Mouse (Mus musculus): ENCODE results near the gene Olfr1342. TPM values are rescaled to one million over a fixed set of nuclear protein-coding genes. Genes with fewer than 3 reads are reported as not detected.

Gene Olfr1342
- total RNA-seq (2022), result not detected

DNA sequence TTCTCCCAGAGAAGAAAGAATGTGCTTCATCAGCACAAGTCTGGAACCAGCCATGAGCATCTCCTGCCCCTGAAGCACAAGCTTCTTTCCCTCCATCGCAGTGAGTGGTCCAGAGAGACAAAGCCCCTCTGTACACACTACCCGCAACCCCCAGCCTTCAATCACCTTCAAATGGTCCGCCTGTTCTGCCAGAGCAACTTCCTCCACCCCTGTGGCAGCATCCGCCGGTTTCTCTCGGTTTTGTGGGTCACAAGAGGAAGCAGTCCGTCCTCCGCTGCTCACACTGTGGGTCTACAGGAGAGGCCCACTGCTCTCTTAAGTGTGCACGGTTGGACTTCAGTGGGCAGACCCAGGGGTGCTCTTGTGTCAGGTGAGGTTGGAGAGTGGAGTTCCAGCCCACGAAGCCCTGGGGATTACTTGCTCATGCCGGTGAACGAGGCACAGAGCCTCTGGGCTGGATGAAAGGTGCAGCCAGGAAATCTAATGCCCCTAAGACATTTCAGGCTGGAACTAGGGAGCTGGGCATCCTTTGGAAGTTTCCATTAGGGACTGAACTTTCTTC is at the start of gene Olfr1342:
TSS of gene Olfr1342 (minus strand) at position 345 of the 562 bp plus-strand sequence.
- DNase-seq, result no peak

DNA sequence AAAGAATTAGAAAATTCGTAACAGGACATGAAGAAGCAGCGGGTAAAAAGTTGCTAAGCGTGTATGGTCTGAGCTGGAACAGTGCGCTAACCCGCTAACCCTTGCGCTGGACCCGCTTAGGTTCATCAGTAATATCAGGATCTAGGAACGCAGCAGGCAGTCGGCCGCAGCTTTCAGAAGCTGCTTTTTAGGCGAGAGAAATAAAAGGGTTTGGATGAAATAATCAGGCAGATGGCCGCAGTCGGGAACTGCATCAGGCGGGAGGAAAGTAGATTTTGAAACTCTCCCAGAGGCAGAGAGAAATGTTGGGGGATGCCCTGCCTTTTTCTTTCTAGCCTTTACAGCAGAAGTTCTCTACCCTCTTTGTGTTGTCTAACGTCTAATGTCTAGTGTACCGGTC is 49.3 kb upstream of the Olfr1342 start:
- no peak for DNase-seq

DNA sequence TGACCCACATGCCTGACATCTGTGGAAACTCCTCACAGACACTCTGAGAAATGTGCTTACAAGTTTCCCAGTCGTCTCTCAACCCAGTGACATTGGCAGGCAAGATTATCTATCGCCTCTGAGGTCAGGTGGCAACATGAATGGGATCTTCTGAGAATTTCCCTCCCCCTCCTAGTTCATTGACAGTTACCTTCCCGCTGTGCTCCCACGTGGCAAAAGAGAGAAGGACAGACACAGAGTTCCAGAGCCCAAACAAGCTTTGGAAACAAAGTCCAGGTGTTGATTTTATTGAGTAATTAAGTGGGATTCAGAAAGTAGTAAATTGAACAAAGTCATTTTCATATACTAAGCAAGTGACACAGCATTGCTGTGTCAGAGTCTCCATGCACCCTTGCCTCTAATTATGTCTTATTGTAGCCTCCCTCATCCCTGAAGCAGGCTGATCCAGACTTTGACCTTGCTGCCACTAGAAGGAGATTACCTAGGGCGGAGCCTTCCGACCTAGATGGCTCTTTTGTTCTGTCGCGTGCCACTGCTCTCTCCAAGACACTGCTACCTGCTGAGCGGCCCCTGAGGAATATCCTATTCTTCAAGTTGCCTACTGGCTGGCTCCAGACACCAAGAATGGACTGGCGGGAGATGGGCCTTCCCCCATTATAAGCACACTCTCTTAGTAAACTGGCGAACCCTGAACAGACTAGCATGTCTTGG is 48.6 kb upstream of the Olfr1342 start:
- DNase-seq, result no peak

DNA sequence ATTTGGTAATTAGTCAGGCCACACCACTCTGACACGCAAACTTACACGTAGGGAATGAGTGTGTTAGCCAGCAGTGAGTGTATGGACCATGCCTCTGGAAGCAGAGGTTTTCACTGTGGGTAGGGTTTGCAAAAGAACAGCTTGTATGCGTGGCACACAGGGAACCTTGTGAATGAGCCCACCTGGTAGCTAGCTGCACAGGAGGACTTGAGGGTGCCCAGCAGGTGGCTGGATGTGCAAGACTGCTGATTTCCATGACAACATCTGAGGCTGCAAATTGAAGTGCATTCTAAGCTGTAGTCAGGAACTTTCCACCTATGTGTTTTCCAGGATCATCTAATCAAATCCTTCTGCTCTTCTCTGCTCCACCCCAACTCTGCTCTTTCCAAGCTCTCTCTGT is 47.0 kb upstream of the Olfr1342 start:
- no peak for DNase-seq

DNA sequence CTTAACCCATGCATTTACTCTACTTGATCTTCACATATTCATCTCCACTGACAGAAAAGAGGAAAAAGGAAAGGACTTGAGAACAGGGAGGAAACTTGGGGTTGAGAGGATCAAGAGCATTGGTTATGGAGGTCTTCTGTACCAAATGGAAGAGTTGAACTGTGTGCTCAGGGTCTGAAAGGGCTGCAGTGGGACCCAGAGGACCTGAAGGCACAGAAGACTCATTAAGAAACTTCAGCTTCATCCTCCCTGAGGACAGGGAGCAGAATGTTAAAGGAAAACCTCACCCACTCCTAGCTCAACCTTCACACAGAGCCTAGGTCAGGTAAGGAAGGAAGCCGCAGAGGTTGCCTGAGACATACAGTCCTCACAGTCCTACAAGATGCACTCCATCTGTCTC is 39.3 kb upstream of the Olfr1342 start, which contains the start of gene Olfr1339:
TSS of gene Olfr1339 (plus strand) at position 301 of the 400 bp plus-strand sequence.
- DNase-seq, result no peak

DNA sequence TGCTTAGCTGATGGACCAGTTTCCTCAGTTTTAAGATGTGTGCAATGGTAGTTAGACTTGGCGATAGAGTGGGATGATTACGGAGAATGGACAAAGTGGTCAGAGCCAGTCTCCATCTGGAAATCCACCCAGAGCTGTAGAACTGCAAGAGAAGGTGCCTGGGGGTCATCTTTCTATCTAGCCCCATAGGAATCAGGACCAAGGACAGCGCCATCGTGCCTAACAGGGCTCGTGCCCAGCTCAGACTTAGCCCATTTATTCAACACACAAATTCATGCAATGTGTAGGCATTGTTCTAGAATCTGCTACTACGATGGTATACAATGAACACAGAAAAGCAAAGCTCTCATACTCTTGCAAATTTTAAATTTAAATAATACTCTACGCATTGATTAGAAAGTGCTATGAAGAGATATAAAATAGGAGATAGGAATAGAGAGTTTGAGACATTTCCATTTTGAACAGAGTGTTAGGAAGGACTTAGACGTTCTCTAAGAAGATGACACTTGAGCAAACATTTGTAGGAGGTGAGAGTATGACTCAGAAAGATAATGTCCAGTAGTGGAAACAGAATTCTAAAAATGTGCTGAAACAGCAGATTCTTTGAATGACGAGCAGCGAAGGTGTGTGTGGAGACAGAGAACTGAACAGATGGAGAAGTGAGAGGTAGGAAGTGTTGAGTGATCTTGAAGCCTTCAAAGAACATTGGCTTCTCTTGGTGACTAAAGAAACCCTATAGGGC is 29.4 kb upstream of the Olfr1342 start:
- no peak for DNase-seq

DNA sequence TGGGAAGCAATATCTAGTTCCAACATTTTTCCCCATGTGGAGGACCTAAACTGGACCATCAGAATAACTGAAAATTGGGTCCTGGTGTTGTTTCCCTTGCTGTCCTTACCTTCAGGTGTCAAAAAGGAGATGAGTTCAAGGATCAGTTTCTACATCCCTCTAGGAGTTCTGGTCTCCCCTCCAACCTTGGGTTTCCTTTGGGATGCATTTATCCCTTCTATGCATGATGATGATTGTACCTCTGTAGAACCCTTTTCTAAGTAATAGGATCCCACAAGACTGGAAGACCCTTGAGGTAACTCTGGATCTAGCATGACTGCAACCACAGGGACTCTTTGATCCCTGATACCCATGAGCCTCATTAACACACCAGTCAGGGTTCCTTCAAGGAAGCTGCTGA is 27.3 kb upstream of the Olfr1342 start, which contains the start of gene Olfr1340:
TSS of gene Olfr1340 (plus strand) at position 301 of the 400 bp plus-strand sequence.
- no peak for DNase-seq

DNA sequence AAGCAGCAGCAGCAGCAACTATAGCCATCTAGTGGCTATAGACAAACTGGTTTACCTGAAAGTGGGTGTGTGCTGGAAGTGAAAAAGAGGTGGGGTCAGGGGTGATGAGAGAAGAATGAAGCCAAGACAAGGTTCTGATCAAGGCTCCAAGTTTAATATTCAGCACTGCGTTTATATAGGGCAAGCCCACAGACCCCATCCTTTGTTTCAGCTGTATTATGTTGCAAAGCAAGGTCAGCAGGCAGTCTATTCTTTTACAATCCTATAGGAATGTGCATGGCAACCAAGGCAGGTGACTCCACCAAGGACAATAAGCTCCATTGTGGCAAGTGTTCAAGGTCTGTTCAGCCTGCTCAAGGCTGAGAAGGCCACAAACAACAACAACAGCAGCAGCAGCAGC is 19.1 kb upstream of the Olfr1342 start:
- DNase-seq, result no peak

DNA sequence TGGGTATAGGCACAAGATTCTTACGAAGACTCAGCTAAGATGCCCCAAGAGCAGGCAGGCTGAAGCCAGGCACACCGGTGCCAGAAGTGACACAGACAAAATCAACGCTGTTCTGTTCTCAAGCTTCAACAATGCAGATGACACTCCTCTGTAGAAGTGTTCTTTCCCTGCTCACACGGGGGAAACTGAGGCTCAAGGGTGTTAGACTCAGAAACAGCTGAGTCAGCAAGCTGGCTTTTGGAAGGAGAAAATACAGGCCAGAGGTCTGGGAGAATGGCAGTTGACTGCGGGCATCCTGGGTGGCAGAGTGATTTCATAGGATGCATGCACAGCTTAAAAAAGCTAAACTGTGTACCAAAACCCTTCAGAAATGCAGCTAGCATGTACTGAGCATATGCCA is 15.5 kb upstream of the Olfr1342 start:
- no peak for DNase-seq

DNA sequence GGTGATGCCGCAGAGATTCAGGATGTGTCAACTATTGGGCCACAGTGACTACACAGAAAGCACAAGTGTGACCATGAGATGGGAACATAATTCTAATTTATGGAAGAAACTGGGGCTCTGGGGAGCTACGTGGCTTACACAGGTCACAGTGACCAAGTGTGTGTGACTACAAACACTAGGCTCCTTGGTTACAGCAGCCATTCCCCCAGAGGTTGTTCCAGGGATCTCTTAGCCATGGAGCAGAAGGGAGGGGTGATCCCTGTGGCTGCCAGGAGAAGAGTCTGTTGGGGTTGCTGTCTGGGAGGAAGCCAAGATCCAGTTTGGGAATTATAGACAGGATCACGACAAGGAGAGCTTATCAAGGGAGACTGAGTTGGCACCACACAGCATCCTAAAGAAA is 10.7 kb upstream of the Olfr1342 start, which contains the start of gene Olfr1341:
TSS of gene Olfr1341 (plus strand) at position 301 of the 400 bp plus-strand sequence.
- no peak for DNase-seq

DNA sequence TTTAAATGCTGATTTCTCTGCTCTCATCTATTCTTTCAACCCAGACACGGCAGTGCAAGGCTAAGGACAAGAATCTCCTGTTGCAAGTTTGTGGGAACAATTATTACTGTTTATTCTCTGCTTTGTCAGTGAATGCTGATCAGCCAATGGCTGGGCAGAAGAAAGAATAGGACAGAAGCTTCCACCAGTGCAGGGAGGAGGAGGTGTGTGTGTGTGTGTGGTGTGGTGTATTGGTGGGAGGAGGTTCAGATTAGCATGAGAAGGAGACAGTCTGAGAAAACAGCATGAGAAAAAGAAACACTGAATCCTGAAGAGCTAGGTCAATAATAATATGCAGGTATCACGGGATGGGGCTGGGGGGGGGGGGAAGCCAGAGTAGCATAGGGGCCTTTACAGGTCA is 1.3 kb upstream of the Olfr1342 start:
- DNase-seq, result no peak

DNA sequence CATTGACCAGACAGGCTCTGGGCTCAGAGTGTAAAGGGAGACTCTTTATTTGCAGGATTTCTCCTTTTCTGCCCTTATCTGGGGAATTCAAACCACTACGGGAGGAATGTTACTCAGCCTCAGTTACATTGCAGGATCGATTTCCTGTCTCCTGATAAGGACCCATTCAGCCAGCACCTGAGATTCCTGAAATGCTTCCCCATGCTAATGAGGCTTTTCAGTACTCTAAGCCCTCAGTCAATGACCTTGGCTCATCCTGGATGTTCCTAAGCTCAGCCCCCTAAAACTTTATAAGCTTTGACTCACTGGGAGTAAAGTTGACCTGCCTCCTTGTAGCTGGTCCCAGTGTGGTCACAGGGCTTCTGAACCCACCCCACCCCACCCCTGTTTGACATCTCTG is 5.5 kb downstream of the Olfr1342 start:
- DNase-seq, result no peak

DNA sequence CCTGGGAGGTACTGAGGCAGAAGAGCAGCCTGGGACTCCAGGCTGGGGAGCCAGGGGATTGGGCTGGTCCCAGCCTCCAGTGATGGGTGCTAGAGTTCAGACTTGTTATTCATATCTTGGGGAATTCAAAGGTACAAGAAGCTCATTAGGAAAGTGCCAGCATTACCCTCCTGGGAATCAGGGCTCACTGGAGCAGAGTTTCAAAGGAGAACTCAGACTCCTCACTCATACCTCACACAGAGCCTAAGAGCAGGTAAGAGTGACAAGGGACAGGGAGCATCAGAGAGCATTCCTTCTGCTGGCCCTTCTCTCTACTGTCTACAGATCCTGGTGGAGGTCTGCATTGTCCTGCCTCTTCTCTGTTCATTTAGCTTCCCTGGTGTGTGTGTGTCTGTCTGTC is 33.9 kb downstream of the Olfr1342 start, which contains the start of gene Olfr62:
TSS of gene Olfr62 (plus strand) at position 301 of the 400 bp plus-strand sequence.
- no peak for DNase-seq

DNA sequence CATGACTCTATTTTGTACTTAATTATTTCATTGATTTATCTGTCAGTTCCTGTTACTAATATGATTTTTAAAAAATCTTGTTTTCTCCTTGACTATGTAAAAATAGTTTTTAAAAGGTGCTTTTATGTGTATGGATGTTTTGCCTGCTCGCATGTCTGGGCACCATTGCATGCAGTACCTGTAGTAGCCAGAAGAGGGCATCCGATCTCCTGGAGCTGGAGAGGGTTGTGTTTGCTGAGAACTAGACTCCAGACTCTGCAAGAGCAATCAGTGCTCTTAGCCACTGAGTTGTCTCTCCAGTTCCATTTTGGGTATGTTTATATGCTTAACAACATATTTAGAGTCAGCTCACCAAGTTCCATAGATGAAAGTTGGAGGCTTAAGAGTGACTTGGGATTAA is 47.3 kb downstream of the Olfr1342 start:
- no peak for DNase-seq

DNA sequence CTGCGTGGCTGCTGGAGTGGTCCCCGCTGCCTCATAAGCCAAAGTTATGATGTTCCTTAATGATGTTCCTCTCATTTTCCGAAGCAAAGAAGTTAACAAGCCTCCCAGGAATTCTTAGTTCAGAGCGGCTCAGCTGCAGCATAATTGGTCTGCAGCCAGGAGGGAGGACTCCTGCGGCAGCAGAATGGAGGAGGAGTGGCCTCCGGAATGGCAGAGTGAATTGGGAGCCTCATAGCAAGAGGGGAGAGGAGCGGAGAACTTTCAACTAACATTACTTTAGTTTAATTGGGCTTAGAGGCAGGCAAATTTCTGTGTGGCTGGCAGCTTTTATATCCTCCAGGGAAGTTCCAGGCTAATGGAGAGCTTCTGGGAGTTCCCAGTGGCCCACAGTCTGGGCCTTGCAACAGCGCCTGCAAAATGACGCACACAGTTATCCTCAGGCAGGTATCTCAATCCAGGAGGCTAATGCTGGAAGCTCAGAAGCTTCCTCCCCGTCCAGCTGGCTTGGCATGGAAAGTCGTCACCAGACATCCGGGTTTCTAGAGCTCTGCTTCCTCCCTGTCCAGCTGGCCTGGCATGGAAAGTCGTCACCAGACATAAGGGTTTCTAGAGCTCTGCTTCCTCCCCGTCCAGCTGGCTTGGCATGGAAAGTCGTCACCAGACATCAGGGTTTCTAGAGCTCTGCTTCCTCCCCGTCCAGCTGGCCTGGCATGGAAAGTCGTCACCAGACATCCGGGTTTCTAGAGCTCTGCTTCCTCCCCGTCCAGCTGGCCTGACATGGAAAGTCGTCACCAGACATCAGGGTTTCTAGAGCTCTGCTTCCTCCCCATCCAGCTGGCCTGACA is 50.0 kb downstream of the Olfr1342 start:
- DNase-seq, result no peak

Other genes with a start within 250 kb of the Olfr1342 start
- gene Mpl, start 235.2 kb downstream of the Olfr1342 start, total RNA-seq (2022), result under 1 TPM in 1 of 4 experiments, not detected in 3; 0.15 TPM
- gene Tie1, start 202.7 kb downstream of the Olfr1342 start, total RNA-seq (2022), result 10 to 100 TPM; 30.0 to 53.6 (median 45.1) TPM
- gene 2610528J11Rik, start 165.8 kb downstream of the Olfr1342 start, total RNA-seq (2022), result not detected
- gene Tmem125, start 148.7 kb downstream of the Olfr1342 start, total RNA-seq (2022), result not detected
- gene Cfap57, start 72.0 kb downstream of the Olfr1342 start, total RNA-seq (2022), result under 1 TPM in 2 of 4 experiments, not detected in 2; 0.06 to 0.22 TPM
- gene Ebna1bp2, start 72.0 kb downstream of the Olfr1342 start, total RNA-seq (2022), result 10 to 100 TPM; 69.8 to 83.0 (median 76.6) TPM
- not detected for gene Olfr62, start 33.8 kb downstream of the Olfr1342 start, total RNA-seq (2022)
- gene Olfr1341, start 10.8 kb upstream of the Olfr1342 start, total RNA-seq (2022), result not detected
- not detected for gene Olfr1340, start 27.4 kb upstream of the Olfr1342 start, total RNA-seq (2022)
- gene Olfr1339, start 39.4 kb upstream of the Olfr1342 start, total RNA-seq (2022), result not detected
- gene Olfr1338, start 66.0 kb upstream of the Olfr1342 start, total RNA-seq (2022), result not detected
- not detected for gene Olfr1337, start 89.8 kb upstream of the Olfr1342 start, total RNA-seq (2022)
- not detected for gene Olfr1335, start 117.2 kb upstream of the Olfr1342 start, total RNA-seq (2022)
- not detected for gene Olfr1333, start 143.5 kb upstream of the Olfr1342 start, total RNA-seq (2022)
- not detected for gene Olfr1331, start 171.9 kb upstream of the Olfr1342 start, total RNA-seq (2022)
- not detected for gene Olfr1330, start 195.8 kb upstream of the Olfr1342 start, total RNA-seq (2022)
- gene Olfr1329, start 224.7 kb upstream of the Olfr1342 start, total RNA-seq (2022), result not detected
- gene Olfr1328, start 245.9 kb upstream of the Olfr1342 start, total RNA-seq (2022), result not detected